Mouse (Mus musculus): Measurements from ENCODE around the gene Hilpda.
A peak's percentile ranks its signal among the peaks of the same experiment; 100 is the strongest.

Hilpda gene

DNA sequence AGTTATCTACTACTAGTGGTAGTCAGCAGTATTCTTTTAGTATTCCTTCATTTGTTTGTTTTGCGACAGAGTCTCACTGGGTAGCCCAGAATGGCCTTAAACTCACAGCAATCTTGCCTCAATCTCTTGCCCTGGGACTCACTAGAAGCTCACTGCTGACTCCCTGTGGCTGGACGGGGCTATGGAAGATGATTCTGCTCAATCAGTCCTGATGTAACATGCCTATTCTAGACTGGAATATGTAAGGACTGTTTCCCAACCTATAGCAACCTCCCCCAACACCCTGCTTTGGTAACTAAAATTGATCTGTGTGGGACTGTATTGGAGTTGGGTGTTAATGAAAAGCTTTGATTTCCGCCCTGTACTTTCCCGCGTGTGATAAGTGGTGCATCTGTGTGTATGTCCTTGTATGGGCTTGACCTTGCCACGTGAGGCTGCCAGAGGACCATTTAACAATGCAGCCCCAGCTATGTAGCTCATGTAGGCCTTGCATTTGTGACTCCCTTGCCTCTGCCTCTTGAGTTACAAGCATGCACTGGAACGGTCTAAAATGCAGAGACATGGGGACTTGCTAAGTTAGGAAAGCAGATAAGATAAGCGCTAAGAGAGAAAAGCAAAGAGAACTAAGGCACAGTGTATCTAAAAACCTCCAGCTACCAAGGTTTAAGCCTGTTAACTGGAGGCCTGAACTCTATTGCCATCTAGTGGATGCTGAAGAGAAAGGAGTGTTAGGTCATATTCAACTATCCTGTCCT is 6.4 kb downstream of the Hilpda start:
- peak; percentile 46 to 49 for DNase-seq

- no peak for DNase-seq
Measured at GRCm38 (mm10) chr6:29279293-29279692, 7.0 kb downstream of the Hilpda start, which contains the start of gene Fam71f2. Gene Fam71f2, plus strand, starts transcription at chr6:29279593.

DNA sequence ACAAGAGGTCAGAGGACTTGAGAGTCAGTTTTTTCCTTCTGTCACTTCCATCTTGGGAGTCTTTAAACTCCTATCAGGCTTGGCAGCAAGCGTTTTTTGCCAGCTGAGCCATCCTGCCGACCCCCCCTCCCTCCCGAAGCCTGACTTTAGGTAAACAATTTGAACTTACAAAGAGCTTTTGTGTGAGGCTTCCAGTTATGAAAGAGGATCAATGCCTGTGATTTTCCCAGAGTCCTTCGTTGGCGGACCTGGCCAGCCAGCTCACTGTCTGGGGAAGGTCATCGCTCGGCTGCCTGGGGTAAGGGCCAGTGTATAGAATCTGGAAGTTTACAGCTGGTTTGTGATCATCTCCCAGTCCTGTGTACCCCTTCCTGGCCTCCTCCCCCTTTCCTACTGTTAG is 8.4 kb downstream of the Hilpda start:
- DNase-seq, result no peak

- DNase-seq, result no peak
Measured at GRCm38 (mm10) chr6:29286870-29287269, 14.6 kb downstream of the Hilpda start.

DNA sequence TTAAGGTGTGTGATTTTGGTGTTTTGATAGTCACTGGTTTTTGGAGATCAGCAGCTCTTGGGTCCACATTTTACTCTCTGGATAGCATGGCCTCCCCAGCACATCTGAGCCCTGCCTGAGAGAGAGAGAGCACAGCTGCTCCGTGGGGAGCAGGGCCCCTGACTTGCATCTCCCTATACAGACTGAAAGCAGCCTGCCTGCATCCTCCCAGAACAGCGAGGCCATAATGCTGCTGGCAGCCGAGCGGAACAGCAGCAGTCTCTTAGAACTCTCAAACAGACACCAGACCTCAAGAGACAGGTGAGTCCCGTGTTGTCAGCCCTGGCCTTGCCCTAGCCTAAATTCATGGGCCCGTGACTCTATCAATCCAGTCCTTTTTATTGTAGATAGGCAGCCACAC is 15.2 kb downstream of the Hilpda start:
- DNase-seq, result no peak

DNA sequence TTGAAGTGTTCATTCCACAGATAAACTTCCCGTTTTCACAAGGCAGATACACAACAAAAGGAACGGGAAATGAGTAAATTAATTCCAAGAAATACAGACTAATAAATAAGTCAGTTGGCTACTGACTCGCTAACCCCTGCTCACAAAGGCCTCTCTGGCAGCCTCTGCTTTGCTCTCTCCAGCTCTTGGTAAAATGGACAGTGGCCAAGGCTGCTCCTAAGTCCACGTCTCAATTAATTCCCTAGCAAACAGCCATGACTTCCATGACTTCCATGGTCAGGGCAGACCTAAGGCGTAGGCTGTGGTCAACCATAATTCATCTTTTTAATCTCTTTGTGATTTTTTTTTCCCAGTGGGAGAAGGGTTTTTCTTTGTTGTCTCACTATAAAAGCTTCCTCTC is 15.7 kb downstream of the Hilpda start:
- no peak for DNase-seq

DNA sequence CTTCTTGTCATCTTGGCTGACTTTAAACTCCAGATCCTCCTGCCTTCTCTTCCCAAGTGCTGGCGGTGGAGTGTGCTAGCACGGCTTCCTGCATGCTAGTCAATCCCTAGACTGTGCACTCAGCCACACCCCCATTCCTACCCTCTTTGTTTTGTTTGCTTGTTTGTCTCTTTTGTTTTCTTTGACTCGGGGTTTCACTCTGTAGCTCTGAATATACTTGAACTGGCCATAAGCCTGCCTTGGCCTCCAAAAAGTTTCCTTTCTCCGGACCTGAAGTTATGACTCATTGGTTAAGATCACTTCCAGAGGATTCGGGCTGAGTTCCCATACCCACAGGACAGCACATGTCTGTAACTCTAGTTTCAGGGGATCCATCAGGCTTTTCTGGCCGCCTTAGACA is 16.4 kb downstream of the Hilpda start:
- no peak for DNase-seq

GRCm38 (mm10) chr6:29299112-29299511 is 26.8 kb downstream of the Hilpda start:
- DNase-seq, result no peak

- DNase-seq, result no peak
Measured at GRCm38 (mm10) chr6:29303251-29303650, 31.0 kb downstream of the Hilpda start.

DNA sequence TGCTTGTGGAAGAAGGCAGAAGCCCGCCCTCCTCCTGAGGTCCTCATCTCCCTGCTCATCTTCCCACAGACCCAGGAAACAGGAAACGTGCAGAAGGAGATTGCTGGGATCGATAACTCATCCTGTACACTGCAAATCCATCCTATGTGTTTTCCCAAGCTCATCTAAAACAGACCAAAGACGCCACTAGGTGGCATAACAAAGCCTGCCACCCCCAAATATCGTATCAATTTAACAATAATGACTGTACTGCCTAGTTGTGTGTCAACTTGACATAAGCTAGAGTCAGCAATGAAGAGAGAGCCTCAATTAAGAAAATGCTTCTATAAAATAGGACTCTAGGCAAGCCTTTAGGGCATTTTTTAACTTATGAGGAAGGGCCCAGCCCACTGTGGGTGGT is 31.4 kb downstream of the Hilpda start:
- DNase-seq, result no peak

- no peak for DNase-seq
Measured at GRCm38 (mm10) chr6:29305462-29305861, 33.2 kb downstream of the Hilpda start.

- no peak for DNase-seq
Measured at GRCm38 (mm10) chr6:29308846-29309605, 36.7 kb downstream of the Hilpda start.

DNA sequence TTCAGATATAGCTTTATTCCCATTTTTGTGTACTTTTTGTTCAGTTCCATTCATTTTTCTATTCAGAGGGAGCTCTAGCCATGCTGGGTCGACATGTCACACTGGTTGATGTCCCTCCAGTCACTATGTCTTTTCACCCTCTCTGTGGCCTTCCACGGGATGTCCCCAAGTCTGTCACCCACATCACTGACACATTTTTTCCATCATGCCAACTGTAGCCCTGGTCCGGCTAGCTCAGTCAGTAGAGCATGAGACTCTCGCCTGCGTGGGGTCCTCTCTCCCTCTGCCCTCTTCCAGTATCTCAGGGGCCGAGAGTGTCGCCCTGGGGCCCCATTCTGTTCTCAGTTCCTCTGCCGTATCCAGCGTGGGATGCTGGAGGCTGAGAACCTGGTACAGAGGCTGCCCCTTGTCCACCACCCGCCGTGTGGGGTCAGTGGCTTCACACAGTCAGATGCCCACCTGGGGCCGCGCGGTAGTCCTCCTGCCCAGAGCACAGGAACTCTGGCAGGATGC is 41.5 kb downstream of the Hilpda start:
- DNase-seq, result no peak

DNA sequence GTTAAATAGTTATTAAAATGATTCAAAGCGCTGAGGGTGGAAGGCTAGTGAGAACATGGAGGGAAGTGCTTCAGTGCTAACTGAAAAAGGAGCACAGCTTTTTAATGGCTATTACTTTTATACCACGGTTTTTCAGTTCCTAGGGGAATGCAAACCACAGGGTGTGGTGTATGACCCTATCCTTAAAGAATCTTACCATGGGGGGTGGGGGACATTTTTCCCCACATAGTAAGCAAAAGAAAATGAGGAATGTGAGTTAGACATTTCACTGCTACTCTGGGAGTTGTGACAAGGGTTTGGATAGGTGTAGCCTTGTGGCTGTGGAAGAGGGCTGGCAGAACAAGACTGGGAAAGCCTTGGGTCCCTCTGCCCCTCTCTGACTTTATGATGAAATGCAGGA is 45.0 kb downstream of the Hilpda start:
- DNase-seq, result no peak

DNA sequence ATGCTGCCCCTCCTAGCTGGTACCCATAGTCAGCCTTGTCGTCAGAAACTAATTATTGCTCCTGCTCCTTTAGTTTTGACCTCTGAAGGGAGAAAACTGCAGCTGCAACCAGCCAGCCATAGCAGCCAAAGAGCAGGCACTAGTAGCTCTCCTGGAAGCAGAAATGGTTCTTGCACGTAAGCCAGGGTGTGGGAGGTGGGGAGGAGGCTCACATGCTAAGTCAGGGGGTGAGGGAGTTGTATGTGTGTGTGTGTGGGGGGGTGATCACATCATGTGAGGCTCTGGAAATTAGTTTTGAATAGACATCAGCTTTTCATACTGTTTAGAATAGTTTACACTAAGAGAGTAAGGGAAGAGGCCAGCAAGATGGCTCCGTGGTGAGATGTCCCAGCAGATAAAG is 45.7 kb downstream of the Hilpda start:
- DNase-seq, result no peak

DNA sequence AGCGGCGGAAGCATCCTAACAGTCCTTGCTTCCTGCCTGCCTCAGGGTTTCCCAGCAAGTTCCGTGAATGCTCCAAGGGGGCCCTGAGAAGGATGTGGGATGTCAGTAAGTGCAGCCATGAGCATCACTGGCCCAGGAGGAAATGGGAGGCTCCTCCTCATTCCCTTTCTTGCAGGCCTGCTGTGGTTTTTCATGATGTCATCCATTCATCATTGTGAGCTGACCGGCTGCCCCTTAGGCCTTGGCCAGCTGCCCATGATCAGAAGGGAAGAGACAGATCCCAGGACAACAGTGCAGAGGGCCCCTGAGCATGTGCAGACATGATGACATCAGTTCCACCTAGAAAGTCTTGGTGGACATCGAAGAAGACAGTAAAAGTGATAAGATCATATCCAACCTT is 46.6 kb downstream of the Hilpda start, which contains the start of gene Fam71f1:
TSS of gene Fam71f1 (plus strand) at position 262 of the 400 bp plus-strand sequence.
- no peak for DNase-seq

DNA sequence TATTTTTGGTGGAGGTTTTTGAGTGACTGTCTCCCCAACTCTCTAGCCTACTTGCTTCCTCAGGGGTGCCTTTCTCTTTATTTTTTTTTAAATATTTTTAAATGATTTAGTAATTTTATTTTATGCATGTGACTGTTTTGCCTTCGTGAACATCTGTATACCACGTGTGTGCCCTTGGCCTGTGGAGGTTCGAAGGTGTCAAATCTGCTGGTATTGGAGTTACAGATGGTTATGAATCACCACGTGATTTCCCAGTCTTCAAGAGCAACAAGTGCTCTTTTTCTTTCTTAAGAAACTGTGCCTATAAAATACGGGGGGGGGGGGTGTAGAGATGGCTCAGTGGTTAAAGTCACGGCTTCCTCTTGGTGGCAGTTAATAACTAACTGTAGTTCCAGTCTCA is 49.3 kb downstream of the Hilpda start:
- no peak for DNase-seq

- DNase-seq, result no peak
Measured at GRCm38 (mm10) chr6:29322147-29322546, 49.9 kb downstream of the Hilpda start.

DNA sequence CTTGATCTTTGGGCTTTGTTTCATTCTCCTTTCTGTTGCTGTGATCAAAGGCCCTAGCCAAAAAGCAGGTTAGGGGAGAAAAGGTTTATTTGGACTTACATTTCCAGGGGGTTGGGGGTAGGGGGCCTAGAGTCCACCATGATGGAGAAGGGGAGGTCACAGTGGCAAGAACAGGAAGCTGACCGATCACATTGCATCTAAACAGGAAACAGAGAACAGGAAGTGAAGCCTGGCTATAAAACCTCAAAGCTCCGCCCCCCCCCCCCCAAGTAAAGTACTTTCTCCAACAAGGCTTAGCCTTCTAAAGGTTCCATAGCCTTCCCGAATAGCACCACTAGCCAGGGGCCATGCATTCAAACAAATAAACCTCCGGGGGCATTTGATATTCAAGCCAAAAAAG is 50.4 kb downstream of the Hilpda start:
- DNase-seq, result no peak

Data from cerebellum, adult 18-20 months (tissue).